In the genomic region with DNA sequence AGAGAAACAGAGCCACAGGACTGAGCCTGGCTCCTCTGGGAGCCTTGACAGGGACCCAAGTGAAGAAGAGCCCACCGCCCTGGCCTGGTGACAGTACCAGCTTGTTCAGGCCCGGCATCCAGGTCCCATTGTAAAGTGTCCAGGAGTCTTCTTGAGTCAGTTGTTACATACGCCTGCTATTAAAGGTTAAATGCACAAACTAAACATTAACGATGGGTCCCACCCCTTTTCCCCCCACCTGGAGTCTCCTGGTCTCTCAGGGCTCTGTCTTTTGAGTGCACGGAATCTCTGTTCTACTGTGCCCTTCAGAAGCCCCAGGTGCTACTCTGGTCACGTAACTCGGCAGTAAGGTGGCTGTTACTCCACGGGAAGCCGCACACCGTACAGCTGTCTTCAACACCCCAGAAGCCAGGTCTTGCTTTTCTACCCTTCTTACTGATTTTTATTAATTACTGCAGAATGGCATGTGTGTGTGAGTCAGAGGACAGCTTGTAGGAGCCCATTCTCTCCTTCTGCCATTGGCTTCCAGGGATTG, we compare ENCODE assay signal across 10 mouse cellular contexts. TPM values are rescaled to one million over a fixed set of nuclear protein-coding genes. Genes with fewer than 3 reads are reported as not detected.
DNase-seq lines count a peak whose midpoint lies in the region; ATAC-seq and TF ChIP-seq lines count a peak whose summit lies in the region.
"Had no signal": no experiment of that assay in that cellular context is flagged by ENCODE, and none has a peak within 500 bp of the region (broad histone marks: within the 10 kb centered on the region; RNA-seq: fewer than 3 reads in every experiment).

No protein-coding gene starts in this region.

- peaks cover 52% of the 10 kb centered on the region for H3K4me1 ChIP-seq in heart, adult 2 months (ENCODE audit: control insufficient read depth, insufficient read depth, low read length)
- H3K4me1 ChIP-seq in lung, postnatal 0 days (ENCODE audit: insufficient read depth, low read depth, low read length) = peaks cover 27% of the 10 kb centered on the region; the same call in 1 of the 2 replicates
- peaks cover 36% of the 10 kb centered on the region for H3K4me1 ChIP-seq in kidney, embryonic 16.5 days (ENCODE audit: insufficient read depth, low read length)
- H3K4me1 ChIP-seq in small intestine, adult 2 months (ENCODE audit: control insufficient read depth, insufficient read depth, insufficient read length, low read length) = peaks cover 47% of the 10 kb centered on the region

- no peaks in the 10 kb centered on the region for H3K36me3 ChIP-seq in heart, adult 2 months (ENCODE audit: control insufficient read depth, insufficient read depth, low read length)
- no peaks in the 10 kb centered on the region for H3K36me3 ChIP-seq in lung, postnatal 0 days (ENCODE audit: insufficient read depth, low read length)
- H3K36me3 ChIP-seq in kidney, embryonic 16.5 days (ENCODE audit: insufficient read depth, low read length) = no peaks in the 10 kb centered on the region
- no peaks in the 10 kb centered on the region for H3K36me3 ChIP-seq in small intestine, adult 2 months (ENCODE audit: control insufficient read depth, insufficient read depth, low read length)

- no peak for TF ChIP-seq CTCF in heart, adult 2 months (IDR thresholded peaks at IDR 0.05)
- no peak for TF ChIP-seq CTCF in lung, postnatal 0 days (IDR thresholded peaks at IDR 0.05)
- TF ChIP-seq CTCF in small intestine, adult 2 months (IDR thresholded peaks at IDR 0.05; ENCODE audit: extremely low read depth, insufficient read length, insufficient replicate concordance, low read depth, low read length) = no peak

- 81% methylated on average over 10 of the region's 10 CpGs for WGBS in heart, adult 2 months
- WGBS in lung, postnatal 0 days = 64% methylated on average over 10 of the region's 10 CpGs
- 69% methylated on average over 10 of the region's 10 CpGs for WGBS in kidney, embryonic 16.5 days
- 71% methylated on average over 10 of the region's 10 CpGs for WGBS in small intestine, adult 2 months

- no peaks in the 10 kb centered on the region for H3K27me3 ChIP-seq in heart, adult 2 months (ENCODE audit: control insufficient read depth, insufficient read depth, low read length)
- H3K27me3 ChIP-seq in lung, postnatal 0 days (replicated peaks; ENCODE audit: insufficient read depth, low read length) = no peaks in the 10 kb centered on the region
- H3K27me3 ChIP-seq in kidney, embryonic 16.5 days (ENCODE audit: insufficient read depth, low read length) = no peaks in the 10 kb centered on the region
- no peaks in the 10 kb centered on the region for H3K27me3 ChIP-seq in small intestine, adult 2 months (ENCODE audit: control insufficient read depth, insufficient read depth, low read length)

- no peak for ATAC-seq in lung, postnatal 0 days
- peak; percentile 29; the same call in 1 of the 2 replicates for ATAC-seq in kidney, embryonic 16.5 days (ENCODE audit: low FRiP score, low TSS enrichment)

- TF ChIP-seq EP300 in heart, adult 2 months (IDR thresholded peaks at IDR 0.05; ENCODE audit: insufficient read depth, low read depth, low read length) = no peak
- TF ChIP-seq EP300 in lung, postnatal 0 days (IDR thresholded peaks at IDR 0.05) = no peak

- no peak overlapping the region for H3K4me3 ChIP-seq in heart, adult 2 months
- H3K4me3 ChIP-seq in lung, postnatal 0 days (ENCODE audit: low read depth, low read length) = no peak overlapping the region
- no peak overlapping the region for H3K4me3 ChIP-seq in kidney, embryonic 16.5 days (ENCODE audit: low read length)
- 0 out of 2 replicates have a peak overlapping the region, but pooled peaks have one; percentile 5 for H3K4me3 ChIP-seq in small intestine, adult 2 months (ENCODE audit: low read depth, low read length)

- H3K27ac ChIP-seq in heart, adult 2 months = peak overlapping the region; percentile 85
- peak overlapping the region; percentile 72 for H3K27ac ChIP-seq in lung, postnatal 0 days (ENCODE audit: low read length)
- peak overlapping the region; percentile 79 for H3K27ac ChIP-seq in kidney, embryonic 16.5 days (ENCODE audit: low read length)
- peak overlapping the region; percentile 92 for H3K27ac ChIP-seq in small intestine, adult 2 months (ENCODE audit: insufficient read depth, low read depth, low read length)

- DNase-seq in heart, adult 2 months = no peak
- DNase-seq in heart, adult 18-20 months = no peak
- no peak for DNase-seq in lung, postnatal 0 days (ENCODE audit: low spot score)
- DNase-seq in lung, postnatal 25 days (ENCODE audit: low spot score) = no peak
- DNase-seq in ovary, postnatal 14 days (ENCODE audit: low spot score) = no peak
- no peak for DNase-seq in frontal cortex, postnatal 36 days (ENCODE audit: low spot score in 2 of 2)
- DNase-seq: cerebellum, adult 2 months had no signal

- TF ChIP-seq POLR2A in heart, adult 2 months (IDR thresholded peaks at IDR 0.05; ENCODE audit: insufficient read depth, low read depth, low read length) = no peak
- no peak for TF ChIP-seq POLR2A in small intestine, adult 2 months (IDR thresholded peaks at IDR 0.05; ENCODE audit: low read depth, low read length)

- no peaks in the 10 kb centered on the region for H3K79me2 ChIP-seq in heart, adult 2 months (replicated peaks; ENCODE audit: control insufficient read depth, insufficient read depth, low read length)

- intact Hi-C loops in heart, adult 2 months (cut with DNase I) = no loop called here

- no peaks in the 10 kb centered on the region for H3K9me3 ChIP-seq in lung, postnatal 0 days (ENCODE audit: low read length)
- no peaks in the 10 kb centered on the region for H3K9me3 ChIP-seq in kidney, embryonic 16.5 days (ENCODE audit: low read length)

- no peak overlapping the region for H3K9ac ChIP-seq in heart, adult 2 months (ENCODE audit: low read depth, low read length)
- H3K9ac ChIP-seq in lung, postnatal 0 days (replicated peaks; ENCODE audit: low read depth) = no peak overlapping the region; the same call in 1 of the 2 replicates
- no peak overlapping the region; the same call in 1 of the 2 replicates for H3K9ac ChIP-seq in kidney, embryonic 16.5 days (replicated peaks; ENCODE audit: low read length)

- no peak overlapping the region for H3K4me2 ChIP-seq in lung, postnatal 0 days (replicated peaks; ENCODE audit: low read depth, low read length)
- no peak overlapping the region; the same call in 1 of the 2 replicates for H3K4me2 ChIP-seq in kidney, embryonic 16.5 days (replicated peaks; ENCODE audit: low read depth, low read length)

RNA-seq across cellular contexts. Expression of a gene that starts 9.7 kb away (rescaled TPM):
- 1 to 10 TPM; 3.9 to 5.5 TPM for total RNA-seq in heart, adult 2 months (2021)
- polyA plus RNA-seq in heart, adult 2 months (2012; rRNA removed) = 7.2 and 7.8 TPM in 2 replicates
- 1 to 10 TPM; 3.1 to 4.2 TPM for total RNA-seq in heart, adult 18-20 months (2021)
- polyA plus RNA-seq in lung, postnatal 0 days (2015; fragmentation: Nextera tagmentation; extraction: Ambion mirVana) = 9.7 and 14.0 TPM in 2 replicates
- 3.2 and 3.6 TPM in 2 replicates for polyA plus RNA-seq in kidney, embryonic 16.5 days (2015; fragmentation: Nextera tagmentation; extraction: Ambion mirVana)
- polyA plus RNA-seq in small intestine, adult 2 months (2012; rRNA removed) = 78.7 and 306 TPM in 2 replicates

RNA-seq across cellular contexts. Expression of a gene that starts 22.3 kb away (rescaled TPM):
- total RNA-seq in heart, adult 2 months (2021) = not detected
- not detected in 2 replicates for polyA plus RNA-seq in heart, adult 2 months (2012; rRNA removed)
- total RNA-seq in heart, adult 18-20 months (2021) = not detected
- 1.2 and 1.8 TPM in 2 replicates for polyA plus RNA-seq in lung, postnatal 0 days (2015; fragmentation: Nextera tagmentation; extraction: Ambion mirVana)
- 2.3 and 2.5 TPM in 2 replicates for polyA plus RNA-seq in kidney, embryonic 16.5 days (2015; fragmentation: Nextera tagmentation; extraction: Ambion mirVana)
- polyA plus RNA-seq in small intestine, adult 2 months (2012; rRNA removed) = 0.44 and 0.72 TPM in 2 replicates
- polyA plus RNA-seq: C2C12 had no signal

RNA-seq across cellular contexts. Expression of a gene that starts 29.6 kb away (rescaled TPM):
- total RNA-seq in heart, adult 2 months (2021) = 100 to 1,000 TPM; 110 to 118 TPM
- polyA plus RNA-seq in heart, adult 2 months (2012; rRNA removed) = 83.8 and 99.1 TPM in 2 replicates
- 100 to 1,000 TPM; 117 to 120 TPM for total RNA-seq in heart, adult 18-20 months (2021)
- 18.3 and 19.1 TPM in 2 replicates for polyA plus RNA-seq in lung, postnatal 0 days (2015; fragmentation: Nextera tagmentation; extraction: Ambion mirVana)
- 13.6 and 14.1 TPM in 2 replicates for polyA plus RNA-seq in kidney, embryonic 16.5 days (2015; fragmentation: Nextera tagmentation; extraction: Ambion mirVana)
- polyA plus RNA-seq in small intestine, adult 2 months (2012; rRNA removed) = 29.0 and 49.6 TPM in 2 replicates
